Mouse (Mus musculus) cortical plate, adult 2 months (tissue): ENCODE measurements around the gene Bmt2. TPM values are rescaled to one million over a fixed set of nuclear protein-coding genes. Genes with fewer than 3 reads are reported as not detected.

Experiments
- H3K27ac ChIP-seq: fragments of 200-500 bp; 2 replicates; pipeline ENCODE4 v1.5.1; 2012; ENCODE audit warnings: low read length, control low read depth, inconsistent platforms; ENCODE audit not compliant: insufficient read depth
- H3K4me1 ChIP-seq: fragments of 200-500 bp; 2 replicates; pipeline ENCODE4 v1.6.1; 2011; ENCODE audit warnings: low read length; ENCODE audit not compliant: control insufficient read depth, insufficient read depth
- H3K4me3 ChIP-seq: fragments of 200-500 bp; 2 replicates; pipeline ENCODE4 v1.5.1; 2011; ENCODE audit warnings: mild to moderate bottlenecking, low read length, control low read depth; ENCODE audit not compliant: insufficient read depth
- CTCF ChIP-seq: fragments of 200-500 bp; IDR thresholded peaks from 2 replicates; pipeline ENCODE4 v1.5.1; 2011; ENCODE audit warnings: mild to moderate bottlenecking, control low read depth, low read length; ENCODE audit not compliant: insufficient read depth; ENCODE audit errors: extremely low read depth
- POLR2A ChIP-seq: fragments of 200-500 bp; IDR thresholded peaks from 2 replicates; pipeline ENCODE4 v1.6.1; 2011; ENCODE audit warnings: mild to moderate bottlenecking, low read length, control low read depth; ENCODE audit not compliant: insufficient read depth; ENCODE audit errors: extremely low read depth
- polyA plus RNA-seq: library from polyadenylated mRNA; depleted of rRNA; stranded (reverse); fragments of >200 nt; gene quantifications from 2 replicates; pipeline ENCODE4 v1.2.3, GENCODE M21; 2012; rRNA removed

The Bmt2 gene
- polyA plus RNA-seq = 13.8 and 15.8 TPM in 2 replicates

- TF ChIP-seq CTCF = no peak
- TF ChIP-seq POLR2A = peak; percentile 94
- Histone ChIP-seq H3K27ac (peak within 1 kb of the TSS; percentile 77), H3K4me1 (peaks cover 1% of the 10 kb centered on the region; the same call in 1 of the 2 replicates), H3K4me3 (peak within 1 kb of the TSS; percentile 98)
These were observed at the start of gene Bmt2 for GRCm38 (mm10) chr6:13677818-13678282. Gene Bmt2 (minus strand): TSS chr6:13677966.

DNA sequence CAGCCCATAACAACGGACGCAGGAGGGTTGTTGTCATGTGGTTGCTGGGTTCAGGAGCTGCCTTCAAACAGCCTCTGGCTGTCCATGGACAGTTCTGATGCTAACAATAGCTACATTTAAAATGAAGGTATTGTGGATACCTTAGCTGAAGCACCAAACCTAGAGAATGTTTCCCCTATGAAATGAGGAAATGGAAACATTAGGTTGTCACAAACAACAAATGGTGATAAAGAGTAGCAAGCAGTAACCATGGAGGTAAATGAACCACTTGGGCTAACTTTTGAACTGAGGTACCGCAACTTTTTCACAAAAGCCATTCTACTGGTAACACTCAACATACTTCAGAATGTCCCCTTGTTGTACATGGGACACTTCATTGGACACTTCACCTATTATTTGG lies 44.4 kb upstream of the Bmt2 start:
- Histone ChIP-seq H3K4me3 (no peak overlapping the region), H3K27ac (no peak overlapping the region), H3K4me1 (no peaks in the 10 kb centered on the region)
- no peak for TF ChIP-seq CTCF
- no peak for TF ChIP-seq POLR2A

DNA sequence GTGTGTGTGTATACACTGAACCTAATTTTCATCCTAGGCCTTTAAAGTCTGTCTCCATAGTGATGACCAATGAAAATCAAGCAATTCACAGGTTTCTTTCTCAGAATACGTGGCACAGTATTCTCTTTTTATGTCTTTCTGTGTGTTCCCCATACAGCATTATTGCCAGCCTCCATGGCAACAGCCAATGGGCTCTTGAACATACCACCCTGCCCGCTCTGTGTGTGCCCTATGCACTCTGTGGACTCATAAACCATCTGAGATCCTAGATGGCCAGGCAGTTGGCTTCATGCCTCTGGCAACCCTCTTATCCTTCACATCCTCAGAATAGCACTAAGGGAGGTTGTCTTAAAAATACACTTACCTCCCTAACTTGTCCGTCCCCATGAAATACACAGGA lies 37.1 kb upstream of the Bmt2 start:
- Histone ChIP-seq H3K27ac (no peak overlapping the region), H3K4me1 (no peaks in the 10 kb centered on the region), H3K4me3 (no peak overlapping the region)
- TF ChIP-seq POLR2A = no peak
- no peak for TF ChIP-seq CTCF

GRCm38 (mm10) chr6:13696882-13697281 lies 19.1 kb upstream of the Bmt2 start:
- no peaks in the 10 kb centered on the region for H3K4me1 ChIP-seq
- no peak overlapping the region for H3K27ac ChIP-seq
- H3K4me3 ChIP-seq = no peak overlapping the region
- TF ChIP-seq CTCF (no peak), POLR2A (no peak)

- Histone ChIP-seq H3K27ac (no peak overlapping the region), H3K4me3 (no peak overlapping the region), H3K4me1 (no peaks in the 10 kb centered on the region)
- TF ChIP-seq POLR2A (no peak), CTCF (no peak)
These were observed 17.5 kb upstream of the Bmt2 start for GRCm38 (mm10) chr6:13695103-13695845.

DNA sequence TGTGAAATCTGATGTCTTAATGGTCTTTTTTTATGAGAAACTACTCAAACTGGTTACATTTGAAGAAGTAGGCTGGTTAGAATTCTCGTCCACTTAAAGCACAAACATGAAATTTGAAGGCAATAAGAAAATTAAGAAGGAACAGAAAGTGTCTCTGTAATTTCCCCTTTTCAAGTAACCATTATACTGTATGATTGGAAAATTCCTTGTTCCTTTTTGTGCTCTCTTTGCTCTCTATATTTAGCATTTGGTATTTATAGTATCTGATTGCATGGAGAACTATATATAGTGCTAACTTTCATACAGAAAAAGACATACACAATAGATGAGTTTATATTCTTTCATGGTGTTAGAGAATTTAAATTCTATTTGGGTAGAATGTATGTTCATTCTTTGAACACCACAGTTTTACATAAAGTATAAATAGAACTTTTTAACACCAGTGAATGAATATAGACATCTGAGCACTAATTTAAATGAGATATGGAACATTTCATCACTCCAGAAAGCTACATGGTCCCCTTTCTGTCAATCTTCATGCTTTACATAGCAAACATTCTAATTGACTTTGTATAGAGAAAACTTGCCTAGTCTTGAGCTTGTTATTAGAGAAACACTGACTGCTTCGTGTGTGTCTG lies 14.0 kb upstream of the Bmt2 start:
- H3K4me1 ChIP-seq = no peaks in the 10 kb centered on the region
- TF ChIP-seq POLR2A (no peak), CTCF (no peak)
- H3K4me3 ChIP-seq = no peak overlapping the region
- H3K27ac ChIP-seq = no peak overlapping the region

GRCm38 (mm10) chr6:13690398-13690797 lies 12.6 kb upstream of the Bmt2 start:
- Histone ChIP-seq H3K4me1 (no peaks in the 10 kb centered on the region), H3K4me3 (no peak overlapping the region), H3K27ac (no peak overlapping the region)
- TF ChIP-seq POLR2A (no peak), CTCF (no peak)

GRCm38 (mm10) chr6:13683929-13684595 lies 6.3 kb upstream of the Bmt2 start:
- no peak overlapping the region for H3K4me3 ChIP-seq
- no peak for TF ChIP-seq CTCF
- TF ChIP-seq POLR2A = no peak
- no peaks in the 10 kb centered on the region for H3K4me1 ChIP-seq
- H3K27ac ChIP-seq = no peak overlapping the region

- Histone ChIP-seq H3K4me1 (peaks cover 1% of the 10 kb centered on the region; the same call in 1 of the 2 replicates), H3K27ac (no peak overlapping the region), H3K4me3 (peak overlapping the region; percentile 98)
- TF ChIP-seq POLR2A (no peak), CTCF (no peak)
These were observed 583 bp upstream of the Bmt2 start for GRCm38 (mm10) chr6:13678349-13678748.
